Mouse (Mus musculus): ENCODE measurements around the gene Vwa7.
"Not testable (repeated sequence)": the region's sequence is repeated elsewhere in the genome, so short reads cannot be mapped to it uniquely, and the experiment has no call there.

Vwa7 gene

DNA sequence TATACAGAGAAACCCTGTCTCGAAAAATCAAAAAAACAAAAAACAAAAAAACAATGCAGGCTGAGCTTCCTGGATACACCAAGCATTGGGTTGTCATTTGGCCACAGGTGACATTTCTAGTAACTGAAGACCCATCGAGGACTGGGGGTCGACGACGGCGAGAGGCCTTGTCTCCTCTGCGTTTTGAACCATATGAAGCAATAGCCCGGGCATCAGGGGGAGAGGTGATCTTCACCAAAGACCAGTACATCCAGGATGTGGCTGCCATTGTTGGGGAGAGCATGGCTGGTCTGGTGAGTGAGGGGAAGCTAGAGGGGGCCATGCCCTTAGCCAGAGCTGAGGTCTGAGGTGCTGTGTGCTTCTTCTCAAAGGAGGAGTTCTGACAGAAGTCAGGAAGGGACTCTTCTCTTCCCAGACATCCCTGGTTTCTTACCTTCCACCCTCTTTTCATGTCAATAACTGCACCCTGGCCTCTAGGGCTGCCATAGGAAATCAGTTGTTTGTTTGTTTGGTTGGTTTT lies 6.2 kb downstream of the Vwa7 start:
- DNase-seq, result no peak

DNA sequence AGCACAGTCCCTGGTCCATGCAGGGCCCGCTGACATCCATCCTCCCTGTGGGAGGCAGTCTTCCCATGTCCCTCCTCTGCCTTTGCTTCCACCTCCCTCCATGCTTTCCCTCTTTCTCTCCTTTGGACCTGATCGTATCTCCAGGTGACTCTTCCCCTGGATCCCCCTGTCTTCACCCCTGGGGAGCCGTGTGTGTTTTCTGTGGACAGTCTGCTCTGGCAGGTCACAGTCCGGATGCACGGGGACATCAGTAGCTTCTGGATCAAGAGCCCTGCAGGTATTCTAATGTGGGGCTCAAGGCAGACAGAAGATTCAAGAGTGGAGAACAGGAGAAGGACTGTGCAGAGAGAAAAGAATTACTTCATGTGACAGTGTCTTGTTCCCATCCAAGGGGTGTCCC lies 6.8 kb downstream of the Vwa7 start:
- DNase-seq, result no peak

DNA sequence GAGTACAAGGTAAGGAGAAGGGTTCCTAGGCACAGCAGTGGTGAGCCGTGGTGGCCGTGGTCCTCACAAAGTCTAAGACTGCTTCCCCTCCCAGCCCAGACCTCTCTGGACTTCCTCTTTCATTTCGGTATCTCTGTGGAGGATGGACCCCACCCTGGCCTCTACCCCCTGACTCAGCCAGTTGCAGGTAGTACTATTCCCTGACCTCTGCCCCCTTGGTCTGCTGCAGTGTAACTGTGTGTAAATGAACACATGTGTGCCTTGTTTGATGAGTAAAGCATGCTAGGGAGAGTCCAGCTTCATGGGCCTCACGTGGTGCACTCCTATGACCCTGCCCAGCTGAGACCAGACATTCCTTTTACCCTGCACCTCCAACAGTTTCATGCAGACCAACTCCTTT lies 7.4 kb downstream of the Vwa7 start:
- no peak for DNase-seq

DNA sequence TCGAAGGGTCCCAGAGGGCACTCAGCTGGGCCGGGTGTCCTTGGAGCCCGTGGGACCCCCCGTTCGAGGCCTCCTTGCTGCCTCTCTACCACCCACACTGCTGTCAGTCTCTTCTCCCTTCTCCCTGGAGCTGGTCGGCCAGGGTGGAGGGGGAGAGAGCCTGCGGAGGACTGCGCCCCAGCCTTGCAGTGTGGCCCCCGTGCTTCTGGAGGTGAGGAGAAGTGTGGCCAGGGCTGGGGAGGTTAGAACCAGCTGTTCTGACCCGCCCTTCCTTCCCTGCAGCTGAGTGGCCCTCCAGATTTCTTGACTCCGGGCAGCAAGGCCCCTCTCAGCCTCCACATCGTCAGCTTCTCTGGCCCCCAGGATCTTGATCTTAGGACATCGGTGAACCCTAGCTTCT lies 7.9 kb downstream of the Vwa7 start:
- DNase-seq, result no peak

DNA sequence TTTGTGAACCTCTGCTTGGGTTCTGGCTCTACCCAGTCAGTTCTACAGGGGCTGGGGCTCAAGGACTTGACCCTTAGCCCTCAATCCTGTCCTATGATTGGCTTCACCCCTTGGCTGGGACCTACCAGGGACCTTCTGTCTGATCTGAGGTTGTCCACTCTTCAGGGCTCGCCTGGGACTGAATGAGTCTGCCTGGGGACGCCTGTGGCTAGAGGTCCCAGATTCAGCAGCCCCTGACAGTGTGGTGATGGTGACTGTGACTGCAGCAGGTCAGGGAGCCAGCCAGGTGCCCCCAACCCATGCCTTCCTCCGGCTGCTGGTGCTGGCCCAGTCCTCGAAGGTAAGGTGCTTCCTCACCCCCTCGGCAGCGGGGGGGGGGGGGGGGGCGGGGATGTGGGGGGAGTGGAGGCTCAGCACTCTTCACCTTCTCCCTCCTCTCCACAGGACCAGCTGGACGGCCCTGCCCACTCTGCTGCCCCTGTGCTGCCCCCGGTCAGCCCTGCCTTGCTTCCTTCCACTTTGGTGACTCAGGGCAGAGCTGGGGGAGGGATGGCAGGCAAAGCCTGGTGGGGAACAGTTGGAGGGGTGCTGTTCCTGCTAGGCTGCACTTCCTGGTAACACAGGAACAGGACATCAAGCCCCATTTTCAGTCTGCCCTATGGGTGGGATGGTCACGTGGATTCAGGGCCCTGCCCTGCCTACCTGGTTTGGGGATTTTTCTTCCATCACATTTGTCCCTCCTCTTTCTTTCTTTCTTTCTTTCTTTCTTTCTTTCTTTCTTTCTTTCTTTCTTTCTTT lies 8.5 kb downstream of the Vwa7 start:
- DNase-seq, result no peak

DNA sequence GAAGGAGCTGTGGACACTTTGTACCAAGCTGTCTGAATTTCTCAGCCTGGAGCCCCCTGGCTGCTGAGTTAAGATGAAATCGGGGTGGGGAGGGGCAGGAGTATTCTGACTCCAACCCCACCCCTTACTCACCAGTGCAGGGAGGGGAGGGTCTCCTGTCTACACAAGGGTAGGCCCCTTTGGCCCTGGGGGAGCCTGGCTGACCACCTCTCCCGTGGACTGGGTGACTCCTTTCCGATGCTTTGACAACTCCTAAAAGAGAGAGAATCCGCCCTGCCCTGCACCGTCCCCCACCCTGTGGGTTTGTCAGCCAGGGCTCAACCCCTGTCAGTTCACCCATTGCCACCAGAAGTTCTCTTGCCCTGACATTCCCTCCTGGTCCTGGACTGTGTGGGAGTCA lies 9.8 kb downstream of the Vwa7 start:
- DNase-seq, result no peak

DNA sequence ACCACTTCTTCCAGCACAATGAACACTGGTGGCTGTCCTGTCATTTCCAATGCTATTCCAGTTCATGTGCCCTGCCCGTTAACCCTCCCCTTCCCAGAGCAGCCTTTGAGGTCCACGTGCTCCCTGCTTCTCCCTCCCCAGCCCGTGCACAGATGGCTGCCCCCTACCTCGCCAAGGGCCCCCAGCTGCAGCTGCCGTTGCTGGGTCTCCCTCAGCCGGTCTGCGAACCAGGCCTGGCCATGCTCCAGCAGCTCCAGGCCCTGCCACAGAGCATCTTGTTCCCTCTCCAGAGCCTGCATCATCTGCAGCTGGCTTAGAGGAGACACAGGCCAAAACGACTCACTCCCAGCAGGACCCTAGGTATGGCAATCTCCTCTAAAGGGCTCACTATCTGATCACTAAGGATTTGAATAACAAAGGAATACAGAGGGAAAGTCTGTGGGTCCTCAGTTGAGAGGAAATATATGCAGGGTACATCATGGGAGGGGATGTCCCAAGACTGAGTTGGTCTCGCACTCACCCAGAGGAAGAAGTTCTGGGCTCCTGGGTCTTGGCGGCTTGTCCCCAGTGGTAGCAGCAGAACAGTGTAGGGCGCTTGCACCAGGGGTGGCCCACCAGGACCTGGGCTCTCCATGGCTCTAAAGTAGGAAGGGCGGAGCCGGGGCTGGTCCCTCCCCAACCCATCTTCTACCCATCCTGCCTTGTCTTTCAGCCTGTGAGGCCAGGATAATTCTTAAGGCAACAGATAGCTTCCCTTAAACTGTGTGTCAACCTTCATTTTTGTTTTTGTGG lies 11.1 kb downstream of the Vwa7 start, which contains the start of gene Sapcd1:
TSS of gene Sapcd1 (minus strand) at position 740 of the 792 bp plus-strand sequence.
- DNase-seq, result no peak

- DNase-seq, result no peak
These were observed 11.9 kb downstream of the Vwa7 start for GRCm38 (mm10) chr17:35028315-35028714.

GRCm38 (mm10) chr17:35029691-35030532 lies 13.5 kb downstream of the Vwa7 start:
- DNase-seq, result no peak

DNA sequence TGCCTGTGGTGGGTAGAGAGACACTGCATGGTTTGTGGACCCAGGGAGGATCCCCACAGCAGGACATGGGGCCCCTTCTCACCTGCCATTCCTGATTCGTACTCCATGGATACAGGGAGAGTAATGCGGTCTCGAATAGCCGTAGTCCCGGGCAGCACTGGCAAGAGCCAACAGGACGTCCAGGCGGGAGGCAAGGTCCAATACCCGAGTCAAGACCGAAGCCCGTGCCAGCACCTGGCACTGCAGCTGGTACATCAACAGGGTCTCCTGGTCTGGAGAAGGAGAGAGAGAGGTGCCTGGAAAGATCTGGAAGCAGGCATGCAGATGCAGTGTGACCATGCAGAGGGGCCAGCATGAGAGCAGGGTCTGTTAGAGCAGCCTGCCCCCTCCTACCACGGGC lies 14.9 kb downstream of the Vwa7 start:
- DNase-seq, result no peak

DNA sequence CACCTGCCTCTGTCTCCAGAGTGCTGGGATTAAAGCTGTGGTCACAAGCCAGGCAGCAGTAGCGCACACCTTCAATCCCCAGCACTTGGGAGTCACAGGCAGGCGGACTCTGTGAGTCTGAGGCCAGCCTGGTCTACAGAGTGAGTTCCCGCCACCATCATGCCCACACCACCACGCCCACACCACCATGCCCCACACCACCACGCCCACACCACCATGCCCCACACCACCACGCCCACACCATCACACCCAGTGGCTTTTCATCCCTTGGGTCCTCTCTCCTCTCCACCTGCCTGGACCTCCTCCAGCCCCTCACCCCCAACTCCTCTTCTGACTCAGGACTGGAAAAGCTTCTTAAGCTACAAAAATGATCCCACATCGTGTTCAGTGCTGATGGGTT lies 15.5 kb downstream of the Vwa7 start:
- no peak for DNase-seq

DNA sequence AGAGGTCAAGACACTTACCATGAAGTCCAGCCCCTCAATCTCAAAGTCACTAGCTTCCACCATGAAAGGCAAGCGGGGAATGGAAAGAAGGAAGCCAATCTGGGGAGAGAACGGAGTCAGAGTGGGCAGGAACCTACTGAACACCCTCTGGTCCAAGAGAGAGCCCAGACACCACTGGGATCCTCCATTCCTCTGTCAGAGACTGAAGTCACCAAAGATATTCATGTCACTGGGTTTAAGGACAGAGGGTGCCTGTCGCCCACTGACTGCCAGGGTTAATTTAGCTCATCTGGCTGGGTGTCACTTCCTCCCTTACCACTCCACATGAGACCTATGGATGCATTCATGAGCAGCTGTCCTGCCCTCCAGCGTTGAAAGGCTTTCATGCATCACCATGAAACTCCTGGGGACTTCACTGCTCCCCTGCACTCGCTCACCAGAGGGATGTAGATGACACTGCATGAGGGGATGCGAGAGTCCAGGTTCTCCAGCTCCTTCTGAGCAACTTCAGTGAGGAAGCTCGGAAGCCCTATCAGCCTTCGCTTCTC lies 16.0 kb downstream of the Vwa7 start:
- DNase-seq, result no peak

GRCm38 (mm10) chr17:35033703-35034102 lies 17.3 kb downstream of the Vwa7 start:
- not testable (repeated sequence) for DNase-seq

- DNase-seq, result no peak
These were observed 18.5 kb downstream of the Vwa7 start for GRCm38 (mm10) chr17:35034896-35035295.

DNA sequence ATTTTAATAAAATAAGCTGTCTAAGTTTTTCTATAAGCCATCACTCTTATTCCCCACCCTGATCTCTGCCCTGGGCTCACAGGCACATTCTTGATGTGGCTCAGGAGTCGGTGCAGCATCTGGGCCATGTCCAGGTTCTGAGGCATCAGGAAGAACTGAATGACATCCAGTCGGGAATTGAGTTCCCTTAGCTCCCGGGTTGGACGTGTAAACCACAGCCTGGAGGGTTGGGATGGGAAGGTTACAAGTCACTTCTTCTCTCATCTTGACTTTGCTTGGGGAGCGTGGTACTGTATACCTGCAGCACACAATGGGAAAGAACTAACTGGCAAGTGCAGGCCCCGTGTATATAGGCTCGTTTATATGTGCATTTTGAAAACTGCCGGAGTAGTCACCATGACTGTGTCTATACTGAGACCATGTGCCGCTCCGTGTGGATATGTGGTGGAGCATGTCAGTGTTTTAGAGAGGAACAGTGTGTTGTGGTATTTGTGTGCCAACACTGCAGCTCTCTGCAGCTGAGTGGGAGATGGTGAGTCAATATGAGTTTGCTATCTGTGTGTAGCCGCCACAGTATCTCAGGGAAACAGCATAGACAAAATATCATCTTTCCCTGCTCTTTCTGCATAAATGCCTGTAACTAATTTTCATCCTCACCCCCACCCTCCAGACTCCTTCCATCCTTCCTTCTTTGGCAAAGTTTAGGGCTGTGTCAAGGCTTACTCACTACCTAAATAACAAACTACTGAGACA lies 22.9 kb downstream of the Vwa7 start:
- DNase-seq, result no peak

- DNase-seq, result no peak
These were observed 27.4 kb downstream of the Vwa7 start for GRCm38 (mm10) chr17:35043794-35044193.

DNA sequence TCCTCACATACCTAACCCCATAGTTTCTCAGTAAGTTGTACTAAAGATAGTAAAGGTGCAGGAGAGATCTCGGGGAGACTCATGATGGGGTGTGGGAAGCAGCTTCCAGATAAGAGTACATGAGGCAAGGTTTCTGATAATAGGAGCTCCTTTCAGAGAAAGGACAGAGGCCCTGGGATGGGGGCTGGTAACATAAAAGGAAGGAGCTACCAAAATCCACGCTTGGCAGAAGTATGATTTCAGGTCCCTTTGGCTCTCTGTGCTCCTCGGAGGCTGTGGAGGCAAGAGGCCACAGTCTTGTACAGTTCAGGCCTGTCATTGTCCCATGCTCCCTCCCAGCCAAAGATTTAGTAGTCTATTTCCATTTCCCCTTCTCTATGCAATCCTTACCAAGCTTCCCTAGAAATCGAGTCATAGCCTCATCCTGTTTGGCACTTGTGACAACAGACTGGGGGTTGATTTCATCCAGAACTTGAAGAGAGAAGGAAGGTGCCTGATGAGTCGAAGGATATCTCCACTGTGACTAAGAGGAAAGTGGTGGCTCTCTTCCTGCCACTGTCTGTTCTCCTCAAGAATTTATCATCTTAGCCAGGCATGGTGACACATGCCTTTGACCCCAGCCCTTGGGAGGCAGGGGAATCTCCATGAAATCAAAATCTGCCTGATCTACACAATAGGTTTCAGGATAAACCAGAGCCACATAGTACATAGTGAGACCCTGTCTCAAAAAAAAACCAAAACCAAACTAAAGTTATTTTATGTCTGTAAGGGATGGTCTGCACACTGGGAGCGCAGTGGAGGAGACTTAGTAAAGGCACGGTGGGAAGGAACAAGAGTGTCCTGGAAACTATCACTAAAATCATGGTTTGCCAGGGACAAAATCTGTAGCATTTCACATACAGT lies 28.8 kb downstream of the Vwa7 start:
- no peak for DNase-seq

GRCm38 (mm10) chr17:35045807-35046680 lies 29.7 kb downstream of the Vwa7 start:
- peak; percentile 40 for DNase-seq

GRCm38 (mm10) chr17:35046681-35047455 lies 30.5 kb downstream of the Vwa7 start, which contains the start of gene Msh5:
Msh5 (minus strand) TSS chr17:35046745.
- peak; percentile 94 for DNase-seq
